Mouse (Mus musculus) kidney, adult 2 months (tissue): ENCODE measurements around the gene Fam208a. TPM values are rescaled to one million over a fixed set of nuclear protein-coding genes. Genes with fewer than 3 reads are reported as not detected.
A peak's percentile ranks its signal among the peaks of the same experiment; 100 is the strongest.

Experiments
- DNase-seq: peaks from one replicate; pipeline ENCODE4 v3.0.0; 2021
- H3K27ac ChIP-seq: fragments of 200-500 bp; 2 replicates; pipeline ENCODE4 v1.5.1; 2012; ENCODE audit warnings: low read depth, low read length, control low read depth, inconsistent platforms; ENCODE audit not compliant: insufficient read depth
- H3K27me3 ChIP-seq: fragments of 200-500 bp; replicated peaks from 2 replicates; pipeline ENCODE4 v1.6.1; 2012; ENCODE audit warnings: mild to moderate bottlenecking, moderate library complexity, low read length, inconsistent platforms; ENCODE audit not compliant: control insufficient read depth, insufficient read depth
- H3K36me3 ChIP-seq: fragments of 200-500 bp; 2 replicates; pipeline ENCODE4 v1.6.1; 2012; ENCODE audit warnings: mild to moderate bottlenecking, moderate library complexity, low read length, inconsistent platforms; ENCODE audit not compliant: control insufficient read depth, insufficient read depth
- H3K4me1 ChIP-seq: fragments of 200-500 bp; 2 replicates; pipeline ENCODE4 v1.6.1; 2011; ENCODE audit warnings: low read length; ENCODE audit not compliant: control insufficient read depth, insufficient read depth
- H3K4me3 ChIP-seq: fragments of 200-500 bp; 2 replicates; pipeline ENCODE4 v1.5.1; 2011; ENCODE audit warnings: mild to moderate bottlenecking, low read depth, low read length, control low read depth; ENCODE audit not compliant: insufficient read depth
- CTCF ChIP-seq: fragments of 200-500 bp; conservative IDR thresholded peaks from 2 replicates; pipeline ENCODE4 v1.5.1; 2011; ENCODE audit warnings: low read depth, mild to moderate bottlenecking, control low read depth, low read length, moderate library complexity, mixed read lengths; ENCODE audit not compliant: insufficient read depth, insufficient read length
- POLR2A ChIP-seq: fragments of 200-500 bp; IDR thresholded peaks from one replicate; pipeline ENCODE4 v1.6.1; 2011; ENCODE audit warnings: low read depth, low read length, control low read depth
- WGBS: fragments of 180-500 bp; shearing (Covaris S2); methylation state at CpG from one replicate; pipeline ENCODE4 v1.1.7; 2018; 5-methylcytosine and 5-hydroxymethylcytosine counted together
- polyA plus RNA-seq: library from polyadenylated mRNA; depleted of rRNA; stranded (reverse); fragments of >200 nt; gene quantifications from 2 replicates; pipeline ENCODE4 v1.2.3, GENCODE M21; 2012

Fam208a gene
- polyA plus RNA-seq, 1 experiment: 6.8 TPM

DNA sequence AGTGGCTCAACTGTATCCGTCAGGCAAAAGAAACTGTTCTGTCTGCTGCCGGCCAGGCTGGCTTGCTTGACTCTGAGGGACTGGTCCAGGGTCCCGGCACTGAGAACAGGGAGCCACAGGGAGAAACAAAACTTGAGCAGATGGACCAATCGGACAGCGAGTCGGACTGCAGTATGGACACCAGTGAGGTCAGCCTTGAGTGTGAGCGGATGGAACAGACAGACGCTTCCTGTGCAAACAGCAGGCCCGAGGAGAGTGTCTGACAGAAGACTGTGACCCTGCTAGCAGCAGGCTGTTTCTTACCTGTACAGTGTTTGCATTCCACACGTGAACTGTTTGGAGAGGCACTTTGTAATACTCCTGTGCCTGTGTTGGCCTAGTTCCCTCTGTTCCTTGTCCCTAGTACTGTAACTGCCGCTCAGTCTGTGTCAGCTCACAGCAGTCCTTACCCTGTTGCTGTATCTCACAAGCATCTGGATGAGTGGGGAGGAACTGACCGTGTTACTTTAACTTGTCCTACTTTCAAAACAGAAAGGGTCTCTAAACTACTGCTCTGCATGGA lies 26.8 kb upstream of the Fam208a start:
- 74% methylated on average over 12 of the region's 12 CpGs for WGBS
- H3K36me3 ChIP-seq: peaks cover 9% of the 10 kb centered on the region
- H3K4me1 ChIP-seq: no peaks in the 10 kb centered on the region
- DNase-seq: no peak
- H3K27me3 ChIP-seq: no peaks in the 10 kb centered on the region
- H3K27ac ChIP-seq: 0 out of 2 replicates have a peak overlapping the region, but pooled peaks have one; percentile 12
- no peak overlapping the region for H3K4me3 ChIP-seq
- no peak for TF ChIP-seq POLR2A
- TF ChIP-seq CTCF: no peak

- Histone ChIP-seq H3K27me3 (no peaks in the 10 kb centered on the region), H3K4me3 (no peak overlapping the region), H3K36me3 (peaks cover 9% of the 10 kb centered on the region), H3K4me1 (no peaks in the 10 kb centered on the region), H3K27ac (peak overlapping the region; percentile 59; the same call in 1 of the 2 replicates)
- DNase-seq: peak; percentile 48
- WGBS: 60% methylated on average over 10 of the region's 10 CpGs
- TF ChIP-seq POLR2A (no peak), CTCF (no peak)
Measured at GRCm38 (mm10) chr14:27402332-27403250, 26.0 kb upstream of the Fam208a start.

GRCm38 (mm10) chr14:27405452-27405851 lies 23.2 kb upstream of the Fam208a start:
- DNase-seq: peak; percentile 36
- Histone ChIP-seq H3K27ac (no peak overlapping the region), H3K4me3 (no peak overlapping the region), H3K4me1 (no peaks in the 10 kb centered on the region), H3K27me3 (no peaks in the 10 kb centered on the region), H3K36me3 (peaks cover 5% of the 10 kb centered on the region)
- 78% methylated on average over 4 of the region's 4 CpGs for WGBS
- no peak for TF ChIP-seq POLR2A
- TF ChIP-seq CTCF: no peak

GRCm38 (mm10) chr14:27405947-27406346 lies 22.7 kb upstream of the Fam208a start:
- Histone ChIP-seq H3K36me3 (peaks cover 2% of the 10 kb centered on the region), H3K4me1 (no peaks in the 10 kb centered on the region), H3K4me3 (no peak overlapping the region), H3K27me3 (no peaks in the 10 kb centered on the region), H3K27ac (no peak overlapping the region)
- no peak for TF ChIP-seq CTCF
- TF ChIP-seq POLR2A: no peak
- 97% methylated on average over 2 of the region's 2 CpGs for WGBS
- DNase-seq: no peak

- 72% methylated on average over 3 of the region's 3 CpGs for WGBS
- Histone ChIP-seq H3K27me3 (no peaks in the 10 kb centered on the region), H3K4me1 (no peaks in the 10 kb centered on the region), H3K4me3 (no peak overlapping the region), H3K27ac (no peak overlapping the region), H3K36me3 (no peaks in the 10 kb centered on the region)
- TF ChIP-seq POLR2A: no peak
- no peak for TF ChIP-seq CTCF
- DNase-seq: peak; percentile 73
Measured at GRCm38 (mm10) chr14:27408240-27408639, 20.4 kb upstream of the Fam208a start.

GRCm38 (mm10) chr14:27409662-27410061 lies 19.0 kb upstream of the Fam208a start:
- no peaks in the 10 kb centered on the region for H3K36me3 ChIP-seq
- no peak overlapping the region for H3K27ac ChIP-seq
- no peaks in the 10 kb centered on the region for H3K27me3 ChIP-seq
- DNase-seq: no peak
- H3K4me3 ChIP-seq: no peak overlapping the region
- TF ChIP-seq CTCF (no peak), POLR2A (no peak)
- H3K4me1 ChIP-seq: no peaks in the 10 kb centered on the region
- 88% methylated on average over 3 of the region's 3 CpGs for WGBS

GRCm38 (mm10) chr14:27411492-27411891 lies 17.1 kb upstream of the Fam208a start:
- H3K27ac ChIP-seq: no peak overlapping the region
- no peaks in the 10 kb centered on the region for H3K4me1 ChIP-seq
- no peak overlapping the region for H3K4me3 ChIP-seq
- 88% methylated on average over 7 of the region's 7 CpGs for whole genome bisulfite sequencing
- TF ChIP-seq POLR2A (no peak), CTCF (no peak)
- no peak for DNase-seq
- no peaks in the 10 kb centered on the region for H3K27me3 ChIP-seq
- no peaks in the 10 kb centered on the region for H3K36me3 ChIP-seq
